Mouse (Mus musculus) cerebellum, postnatal 10 days (tissue): Measurements from ENCODE around the gene Micu1.

ENCODE experiments used
- DNase-seq, 2 experiments: peaks; one replicate each; pipeline ENCODE4 v3.0.0; 2021; ENCODE audit warnings: mixed read lengths in 2 of 2

Gene Micu1

DNA sequence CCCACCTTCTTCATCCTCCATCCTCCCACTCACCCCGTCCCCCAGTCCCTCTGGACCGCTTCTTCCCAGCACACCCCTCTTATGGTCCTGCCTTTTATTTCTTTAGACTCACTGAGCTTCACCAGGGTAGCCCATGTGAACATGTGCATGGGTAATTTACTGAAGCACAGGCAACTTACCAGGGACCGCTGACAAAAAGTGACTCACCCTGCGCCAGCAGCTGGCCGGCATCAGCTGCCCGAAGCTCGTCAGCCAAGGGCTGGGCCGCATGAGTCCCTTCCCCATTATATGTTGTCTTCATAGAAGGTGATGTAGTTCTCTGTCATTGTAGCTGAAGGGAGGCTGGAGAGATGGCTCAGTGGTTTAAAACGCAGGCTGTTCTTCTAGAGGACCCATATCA, 111.5 kb downstream of the Micu1 start:
- DNase-seq: peak; percentile 35 to 53

GRCm38 (mm10) chr10:59814505-59815155, 112.4 kb downstream of the Micu1 start:
- DNase-seq: peak; percentile 70 to 73

DNA sequence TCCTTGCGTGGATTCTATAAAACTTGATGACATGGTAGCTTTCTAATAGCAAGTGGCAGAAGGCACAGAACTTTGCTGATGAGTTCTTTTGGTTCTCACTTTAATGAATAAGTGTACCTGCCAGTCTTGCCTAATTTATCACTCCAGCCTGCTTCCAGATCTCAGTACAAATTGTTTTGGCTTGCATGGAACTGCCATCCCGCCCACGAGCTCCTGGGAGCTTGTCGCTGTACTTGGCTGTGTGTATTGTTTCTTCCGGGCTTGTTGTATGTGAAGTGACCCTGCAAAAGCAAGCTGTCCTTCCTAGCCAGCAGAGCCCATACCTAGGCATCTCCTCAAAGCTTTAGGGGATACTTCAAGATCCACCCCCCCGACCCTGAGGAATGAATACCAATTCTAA, 114.3 kb downstream of the Micu1 start:
- DNase-seq: peak; percentile 28 to 43

GRCm38 (mm10) chr10:59817528-59817927, 115.3 kb downstream of the Micu1 start:
- peak; percentile 56 to 73 for DNase-seq

DNA sequence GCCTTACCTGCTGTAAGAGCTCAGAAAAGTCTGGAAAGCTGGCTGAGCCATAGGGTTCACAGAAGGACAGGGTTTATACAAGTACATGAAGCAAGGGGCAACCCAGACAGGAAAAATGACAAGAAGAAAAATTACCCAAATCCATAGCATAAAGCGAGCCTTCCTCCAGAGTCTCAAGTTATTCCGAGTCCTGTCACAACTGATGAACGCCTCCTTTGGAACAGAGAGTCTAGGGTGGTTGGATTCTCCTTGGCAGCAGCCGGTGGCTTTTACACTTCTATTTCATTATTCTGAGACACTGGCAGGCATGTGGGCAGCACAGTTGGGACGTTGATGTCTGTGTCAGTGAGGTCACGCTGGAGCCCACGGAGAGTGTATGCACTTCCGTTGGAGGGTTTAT, 115.7 kb downstream of the Micu1 start:
- no peak for DNase-seq

DNA sequence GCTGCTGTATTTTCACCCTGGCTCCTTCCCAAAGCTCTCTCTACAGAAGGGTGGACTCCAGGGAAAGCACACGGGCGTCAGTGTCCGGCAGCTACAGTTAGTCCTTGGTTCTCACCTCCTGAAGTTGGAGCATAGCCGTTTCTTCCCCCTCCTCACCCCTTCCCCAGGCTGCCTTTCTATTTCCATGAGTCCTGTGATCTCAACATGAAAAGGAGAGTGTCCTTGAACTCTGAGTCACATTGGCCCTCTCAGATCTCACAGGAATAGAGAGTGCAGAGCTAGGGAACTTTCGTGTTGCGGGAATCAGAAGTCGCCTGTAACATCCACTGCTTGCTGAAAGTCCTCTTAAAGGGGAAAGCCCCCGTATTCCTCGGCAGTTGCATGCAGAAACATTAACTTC, 116.9 kb downstream of the Micu1 start:
- no peak for DNase-seq

GRCm38 (mm10) chr10:59820886-59821285, 118.6 kb downstream of the Micu1 start:
- DNase-seq: no peak

- DNase-seq: no peak
Measured at GRCm38 (mm10) chr10:59821334-59822066, 119.2 kb downstream of the Micu1 start.

DNA sequence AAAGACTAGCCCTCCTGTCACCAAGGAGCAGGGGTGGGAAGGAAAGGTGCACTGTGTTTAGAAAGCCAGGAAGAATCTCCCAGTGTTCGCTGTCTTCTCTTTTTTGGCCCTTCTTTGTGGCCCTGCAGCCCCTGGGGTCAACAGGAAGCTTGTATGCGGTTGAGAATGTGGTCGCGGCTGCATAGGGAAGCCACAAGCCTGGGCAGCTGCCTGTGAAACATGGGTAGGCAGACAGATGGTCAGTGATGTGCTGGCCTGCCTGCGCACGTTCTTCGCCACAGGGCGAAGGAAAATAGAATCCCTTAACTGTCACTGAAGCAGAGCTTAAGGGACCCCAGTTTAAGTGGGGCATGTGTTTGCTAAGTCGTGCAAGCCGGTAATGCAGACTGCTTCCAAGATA, 120.6 kb downstream of the Micu1 start:
- DNase-seq: peak; percentile 20 to 36

DNA sequence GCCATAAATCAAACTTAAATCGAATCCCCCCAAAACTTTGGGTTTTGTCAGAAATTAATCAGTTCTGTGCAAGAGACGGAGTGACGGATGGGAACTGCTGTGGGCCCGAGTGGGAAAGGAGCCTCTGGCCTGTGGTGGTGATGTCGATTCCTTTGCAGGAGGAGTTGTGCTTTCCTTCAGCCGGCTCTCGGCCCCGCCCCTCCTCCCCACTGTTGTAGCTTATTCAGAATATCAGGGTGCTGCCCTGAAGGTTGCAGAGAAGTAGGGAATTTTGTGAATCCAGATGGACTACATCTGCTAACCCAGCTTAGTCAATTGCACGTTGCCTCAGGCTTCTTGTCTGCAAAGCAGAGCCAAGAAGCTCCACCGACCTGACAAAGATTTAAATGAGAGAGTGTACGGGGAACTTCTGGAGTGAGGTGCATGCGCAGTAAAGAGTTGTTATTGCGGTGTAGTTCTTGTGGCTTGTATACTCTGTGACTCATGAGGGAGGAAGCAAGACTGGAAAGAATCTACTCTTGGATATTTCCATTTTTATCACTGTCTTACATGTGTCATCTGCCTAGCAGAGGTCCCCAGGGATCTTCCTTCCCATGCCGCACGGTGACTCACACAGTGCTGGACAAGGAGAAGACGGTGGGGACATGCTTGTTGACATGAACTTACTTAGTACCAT, 123.0 kb downstream of the Micu1 start:
- no peak for DNase-seq

DNA sequence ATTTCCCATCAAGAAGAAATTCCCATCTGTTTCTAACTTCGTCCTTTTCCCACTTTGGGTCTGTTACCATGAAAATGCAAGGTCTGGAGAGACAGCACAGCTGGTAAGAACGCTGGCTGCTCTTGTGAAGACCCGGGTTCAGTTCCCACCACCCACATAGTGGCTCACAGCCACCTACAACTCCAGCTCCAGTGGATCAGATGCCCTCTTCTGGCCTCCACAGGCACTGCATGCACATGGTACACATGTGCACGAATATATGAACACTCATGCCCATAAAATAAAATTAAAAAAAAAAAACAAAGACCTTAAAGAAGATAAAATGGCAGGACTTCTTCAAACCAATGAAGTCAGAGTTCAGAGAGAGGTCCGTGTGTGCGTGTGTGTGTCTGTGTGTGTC, 127.6 kb downstream of the Micu1 start:
- DNase-seq: no peak

- no peak for DNase-seq
Measured at GRCm38 (mm10) chr10:59831950-59832349, 129.7 kb downstream of the Micu1 start.

- DNase-seq: no peak
Measured at GRCm38 (mm10) chr10:59835301-59836155, 133.3 kb downstream of the Micu1 start.

GRCm38 (mm10) chr10:59837490-59837889, 135.2 kb downstream of the Micu1 start:
- DNase-seq: no peak

- no peak for DNase-seq
Measured at GRCm38 (mm10) chr10:59841434-59841833, 139.2 kb downstream of the Micu1 start.

DNA sequence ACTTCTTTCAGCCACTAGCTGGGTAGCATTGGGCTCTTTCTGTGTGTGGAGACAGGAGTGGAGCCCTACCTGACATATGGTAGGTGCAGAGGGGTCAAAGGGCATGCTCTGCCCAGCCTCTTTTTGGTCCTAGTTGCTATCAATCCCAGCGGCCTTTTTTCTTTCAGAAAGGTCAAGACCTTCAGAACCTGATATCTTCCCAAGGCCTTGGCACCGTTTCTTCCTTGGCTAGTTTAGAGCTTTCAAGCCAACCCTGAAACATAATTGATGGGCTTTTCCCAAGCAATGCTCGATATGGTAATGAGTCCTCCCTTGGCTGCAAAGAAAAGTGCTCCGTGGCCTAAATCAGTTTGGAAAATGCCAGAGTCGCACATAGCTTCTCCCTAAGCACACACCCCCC, 140.8 kb downstream of the Micu1 start:
- DNase-seq: no peak

- no peak for DNase-seq
Measured at GRCm38 (mm10) chr10:59844686-59845085, 142.4 kb downstream of the Micu1 start.

GRCm38 (mm10) chr10:59846416-59846815, 144.1 kb downstream of the Micu1 start:
- DNase-seq: no peak

GRCm38 (mm10) chr10:59848079-59848877, 146.0 kb downstream of the Micu1 start:
- DNase-seq: no peak

- DNase-seq: no peak
Measured at GRCm38 (mm10) chr10:59848953-59849352, 146.7 kb downstream of the Micu1 start.

- DNase-seq: no peak
Measured at GRCm38 (mm10) chr10:59849371-59849770, 147.1 kb downstream of the Micu1 start.

DNA sequence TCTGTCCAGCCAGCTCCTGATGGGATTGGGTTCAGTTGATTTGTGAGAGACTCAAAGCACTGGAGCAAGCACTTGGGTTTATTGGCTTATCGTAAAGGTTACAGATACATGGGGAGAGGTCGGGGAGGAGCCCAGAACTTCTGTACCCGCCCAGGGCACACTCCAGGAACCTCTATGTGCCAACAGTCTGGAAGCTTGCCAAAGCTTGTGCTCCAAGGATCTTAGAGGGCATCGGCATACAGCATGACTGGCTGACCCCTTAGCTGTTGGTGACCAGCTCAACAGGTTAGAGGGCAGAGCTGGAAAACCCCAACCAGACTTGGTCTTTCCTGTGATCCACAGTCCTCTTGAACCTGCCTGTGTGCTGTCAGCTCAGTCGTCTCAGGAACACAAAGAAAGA, 154.9 kb downstream of the Micu1 start:
- DNase-seq: peak; percentile 17 to 23
